22 mouse cellular contexts compared by ENCODE assay signal in genomic region chr17:8413656-8414055, GRCm38 (mm10). TPM values are rescaled to one million over a fixed set of nuclear protein-coding genes. Genes with fewer than 3 reads are reported as not detected.
A peak's percentile ranks its signal among the peaks of the same experiment; 100 is the strongest.
DNase-seq lines count a peak whose midpoint lies in the region; ATAC-seq and TF ChIP-seq lines count a peak whose summit lies in the region.
"Had no signal": no experiment of that assay in that cellular context is flagged by ENCODE, and none has a peak within 500 bp of the region (broad histone marks: within the 10 kb centered on the region; RNA-seq: fewer than 3 reads in every experiment).

No protein-coding gene starts in this region.

- no peak overlapping the region for H3K4me2 ChIP-seq in stomach, embryonic 15.5 days
- no peak overlapping the region for H3K4me2 ChIP-seq in stomach, postnatal 0 days (replicated peaks; ENCODE audit: low read depth)
- H3K4me2 ChIP-seq: embryonic facial prominence, embryonic 12.5 days; heart, embryonic 15.5 days; neural tube, embryonic 15.5 days had no signal

- intact Hi-C loops in left cerebral cortex, postnatal 10 days (cut with DNase I) = no loop called here

- H3K27me3 ChIP-seq in stomach, embryonic 15.5 days (replicated peaks) = no peaks in the 10 kb centered on the region
- no peaks in the 10 kb centered on the region for H3K27me3 ChIP-seq in stomach, postnatal 0 days (ENCODE audit: control insufficient read depth, insufficient read depth, low read length)

- ATAC-seq in stomach, embryonic 15.5 days (ENCODE audit: insufficient read depth, low FRiP score, low read depth) = peak; percentile 45; the same call in 1 of the 2 replicates
- no peak; the same call in 1 of the 2 replicates for ATAC-seq in stomach, postnatal 0 days (ENCODE audit: low FRiP score, low TSS enrichment)
- ATAC-seq: forebrain, embryonic 14.5 days; hindbrain, postnatal 0 days; midbrain, embryonic 16.5 days had no signal

- H3K27ac ChIP-seq in stomach, embryonic 15.5 days = no peak overlapping the region
- H3K27ac ChIP-seq in stomach, postnatal 0 days (replicated peaks) = no peak overlapping the region
- H3K27ac ChIP-seq: embryonic facial prominence, embryonic 12.5 days; heart, embryonic 15.5 days; hindbrain, postnatal 0 days; liver, embryonic 14.5 days; neural tube, embryonic 15.5 days had no signal

- no peak overlapping the region for H3K9ac ChIP-seq in stomach, embryonic 15.5 days
- H3K9ac ChIP-seq in stomach, postnatal 0 days (ENCODE audit: low read length) = no peak overlapping the region
- H3K9ac ChIP-seq: embryonic facial prominence, embryonic 12.5 days; heart, embryonic 15.5 days; liver, embryonic 14.5 days; neural tube, embryonic 15.5 days had no signal

- TF ChIP-seq EP300 in stomach, postnatal 0 days (optimal IDR thresholded peaks at IDR 0.05) = no peak

- no peaks in the 10 kb centered on the region for H3K36me3 ChIP-seq in stomach, embryonic 15.5 days
- H3K36me3 ChIP-seq in stomach, postnatal 0 days (ENCODE audit: control insufficient read depth, insufficient read depth, low read length) = no peaks in the 10 kb centered on the region
- H3K36me3 ChIP-seq: embryonic facial prominence, embryonic 12.5 days; heart, embryonic 15.5 days; limb, embryonic 10.5 days; neural tube, embryonic 15.5 days had no signal

- H3K9me3 ChIP-seq in stomach, embryonic 15.5 days = no peaks in the 10 kb centered on the region
- H3K9me3 ChIP-seq in stomach, postnatal 0 days (ENCODE audit: control insufficient read depth, low read length) = no peaks in the 10 kb centered on the region
- H3K9me3 ChIP-seq: embryonic facial prominence, embryonic 12.5 days; heart, embryonic 15.5 days; limb, embryonic 10.5 days; neural tube, embryonic 15.5 days had no signal

- H3K4me3 ChIP-seq in stomach, embryonic 15.5 days (replicated peaks) = no peak overlapping the region
- no peak overlapping the region for H3K4me3 ChIP-seq in stomach, postnatal 0 days (ENCODE audit: low read depth, low read length)
- H3K4me3 ChIP-seq: embryonic facial prominence, embryonic 12.5 days; erythroblast, embryonic 14.5 days; heart, embryonic 15.5 days; limb, embryonic 10.5 days; neural tube, embryonic 15.5 days had no signal

- WGBS in stomach, embryonic 15.5 days = 54% methylated on average over 5 of the region's 5 CpGs
- 63% methylated on average over 5 of the region's 5 CpGs for WGBS in stomach, postnatal 0 days

- no peak for DNase-seq in stomach, postnatal 0 days (ENCODE audit: low spot score)
- peak; percentile 32 to 55 for DNase-seq in kidney, adult 8-10 months
- peak; percentile 67 for DNase-seq in kidney, postnatal 14 days
- no peak for DNase-seq in lung, postnatal 14 days
- no peak for DNase-seq in spleen, adult 12 weeks (ENCODE audit: low spot score)
- DNase-seq in left cerebral cortex, postnatal 10 days (ENCODE audit: extremely low spot score in 1 of 2, low spot score in 2 of 2) = no peak
- DNase-seq: adrenal gland, adult 8-10 months; cerebellum, adult 9-10 months; gastrocnemius, postnatal 10 days; heart, adult 18-20 months; heart, postnatal 4 days; right cerebral cortex, postnatal 25 days had no signal

- no peak for TF ChIP-seq CTCF in stomach, postnatal 0 days (IDR thresholded peaks at IDR 0.05; ENCODE audit: low read depth)

- H3K4me1 ChIP-seq in stomach, embryonic 15.5 days = peaks cover 13% of the 10 kb centered on the region
- H3K4me1 ChIP-seq in stomach, postnatal 0 days (replicated peaks; ENCODE audit: control insufficient read depth, insufficient read depth) = no peaks in the 10 kb centered on the region

RNA-seq across cellular contexts. Expression of gene T, which starts 20.6 kb away (rescaled TPM):
- 0.54 and 0.76 TPM in 2 replicates for polyA plus RNA-seq in stomach, embryonic 15.5 days (2015; fragmentation: Nextera tagmentation; extraction: Ambion mirVana)
- polyA plus RNA-seq in stomach, postnatal 0 days (2015; fragmentation: Nextera tagmentation; extraction: Ambion mirVana) = not detected in 2 replicates
- under 1 TPM in 1 of 2 experiments, not detected in 1; 0.51 TPM for total RNA-seq in left cerebral cortex, postnatal 10 days (2021)
- total RNA-seq: adrenal gland, adult 8-10 months; gastrocnemius, postnatal 10 days; heart, adult 18-20 months; heart, postnatal 4 days had no signal
- polyA plus RNA-seq: erythroblast, embryonic 14.5 days had no signal

RNA-seq across cellular contexts. Expression of gene T2, which starts 57.9 kb away (rescaled TPM):
- 0.48 and 0.49 TPM in 2 replicates for polyA plus RNA-seq in stomach, embryonic 15.5 days (2015; fragmentation: Nextera tagmentation; extraction: Ambion mirVana)
- polyA plus RNA-seq in stomach, postnatal 0 days (2015; fragmentation: Nextera tagmentation; extraction: Ambion mirVana) = 0.13 and 0.18 TPM in 2 replicates
- total RNA-seq in left cerebral cortex, postnatal 10 days (2021) = under 1 TPM in 1 of 2 experiments, not detected in 1; 0.47 TPM
- total RNA-seq: adrenal gland, adult 8-10 months; gastrocnemius, postnatal 10 days had no signal
- polyA plus RNA-seq: erythroblast, embryonic 14.5 days had no signal

Comparison
In these comparisons a context has a peak if more than half of its experiments do, and no peak if none do; other contexts are left out.
1. DNase-seq: peak in kidney, adult 8-10 months (2 of 2) and kidney, postnatal 14 days (single experiment); none in stomach, postnatal 0 days (single experiment), lung, postnatal 14 days (single experiment), spleen, adult 12 weeks (single experiment) and left cerebral cortex, postnatal 10 days (0 of 2).